Mouse (Mus musculus): ENCODE data around the gene Fis1.

The Fis1 gene

DNA sequence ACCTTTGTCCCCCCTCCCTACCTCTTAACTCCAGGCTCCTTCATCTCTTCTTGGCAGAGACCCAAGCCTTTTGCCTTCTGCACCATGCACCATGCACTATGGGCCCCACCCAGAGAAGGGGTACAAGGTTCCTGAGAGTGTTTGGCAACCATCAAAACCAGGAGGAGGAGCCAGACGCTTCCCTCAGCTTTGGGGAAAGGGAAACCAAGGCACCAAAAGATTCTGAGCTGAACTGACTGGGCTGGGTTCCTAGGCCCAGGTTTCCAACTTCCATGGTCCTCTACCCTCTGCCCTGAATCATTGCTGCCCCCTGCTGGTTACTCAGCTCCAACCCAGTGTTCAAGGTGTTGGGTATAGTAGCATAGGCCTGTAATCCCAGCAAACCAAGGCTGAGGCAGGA lies 17.6 kb downstream of the Fis1 start:
- DNase-seq: peak; percentile 70 to 85

DNA sequence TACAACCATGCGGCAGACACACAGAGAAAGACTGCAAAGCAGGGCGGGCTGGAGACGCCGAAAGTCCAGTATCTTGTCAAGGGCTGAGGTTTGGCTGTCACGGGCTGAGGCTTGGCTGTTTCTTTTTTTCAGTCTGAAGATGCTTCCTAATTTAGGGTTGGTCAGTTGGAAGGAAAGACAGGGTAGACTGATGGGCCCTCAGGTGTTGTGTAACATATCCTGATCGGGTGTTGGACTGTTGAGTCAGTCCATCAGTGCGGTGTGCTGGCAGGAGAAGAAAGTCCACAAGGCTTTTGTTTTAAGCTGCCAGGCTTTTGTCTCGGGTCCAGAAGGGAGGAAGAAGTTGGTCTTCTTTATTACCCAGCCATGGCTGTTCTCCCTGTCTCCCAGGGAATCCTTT lies 20.6 kb downstream of the Fis1 start:
- no peak for DNase-seq

DNA sequence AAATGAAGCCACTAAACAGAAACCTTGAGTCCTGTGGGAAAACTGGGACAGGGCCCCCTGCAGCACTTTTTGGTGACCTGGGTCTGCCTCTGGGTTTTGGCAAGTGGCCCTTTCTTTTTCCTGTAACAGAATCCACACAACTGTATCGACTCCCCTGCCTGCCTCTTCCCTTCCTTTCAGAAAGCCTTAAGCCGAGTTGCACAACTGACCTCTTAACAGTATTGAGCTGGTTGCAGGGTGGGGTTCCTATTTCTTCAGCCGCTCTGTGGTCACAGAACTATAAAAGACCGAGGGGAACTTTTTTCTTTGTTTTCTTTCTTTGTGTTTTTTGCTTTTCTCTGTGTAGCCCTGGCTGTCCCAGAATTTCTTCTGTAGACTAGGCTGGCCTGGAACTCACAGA lies 24.7 kb downstream of the Fis1 start:
- DNase-seq: peak in 1 of 2 experiments; percentile 27

DNA sequence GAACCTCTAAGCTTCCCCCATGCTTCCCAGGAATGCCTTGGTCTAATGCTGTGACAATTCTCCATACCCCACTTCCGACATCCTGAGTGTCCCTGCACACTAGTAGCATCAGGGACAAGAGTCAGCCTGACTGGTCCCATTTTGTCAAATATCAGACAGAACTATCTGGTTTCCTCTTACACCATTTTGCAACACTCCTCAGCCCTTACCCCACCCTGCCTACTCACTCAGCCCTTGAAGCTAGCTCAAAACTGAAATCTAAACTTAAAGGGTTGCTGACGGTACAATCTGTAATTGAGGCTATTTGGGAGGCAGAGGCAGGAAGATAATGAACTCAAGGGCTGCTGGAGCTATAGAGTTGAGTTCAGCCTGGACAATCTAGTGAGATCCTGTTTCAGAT lies 26.7 kb downstream of the Fis1 start:
- no peak for DNase-seq

DNA sequence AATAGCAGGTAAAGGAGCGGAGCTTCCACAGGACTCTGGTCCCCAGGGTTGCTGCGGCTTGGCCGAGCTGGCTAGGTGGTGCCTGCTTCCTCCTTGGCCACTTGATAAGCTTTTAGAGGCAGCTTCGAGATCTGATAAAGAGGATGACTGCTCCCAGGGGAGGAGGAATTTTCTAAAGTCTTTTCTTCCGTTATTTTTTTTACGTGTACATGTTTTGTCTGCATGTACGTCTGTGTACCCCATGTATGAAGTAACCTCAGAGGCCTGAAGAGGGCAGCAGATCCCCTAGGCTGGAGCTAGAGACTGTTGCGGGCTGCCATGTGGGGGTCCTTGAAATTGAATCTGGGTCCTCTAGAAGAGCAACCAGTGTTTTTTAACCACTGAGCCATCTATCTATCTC lies 27.9 kb downstream of the Fis1 start:
- no peak for DNase-seq

DNA sequence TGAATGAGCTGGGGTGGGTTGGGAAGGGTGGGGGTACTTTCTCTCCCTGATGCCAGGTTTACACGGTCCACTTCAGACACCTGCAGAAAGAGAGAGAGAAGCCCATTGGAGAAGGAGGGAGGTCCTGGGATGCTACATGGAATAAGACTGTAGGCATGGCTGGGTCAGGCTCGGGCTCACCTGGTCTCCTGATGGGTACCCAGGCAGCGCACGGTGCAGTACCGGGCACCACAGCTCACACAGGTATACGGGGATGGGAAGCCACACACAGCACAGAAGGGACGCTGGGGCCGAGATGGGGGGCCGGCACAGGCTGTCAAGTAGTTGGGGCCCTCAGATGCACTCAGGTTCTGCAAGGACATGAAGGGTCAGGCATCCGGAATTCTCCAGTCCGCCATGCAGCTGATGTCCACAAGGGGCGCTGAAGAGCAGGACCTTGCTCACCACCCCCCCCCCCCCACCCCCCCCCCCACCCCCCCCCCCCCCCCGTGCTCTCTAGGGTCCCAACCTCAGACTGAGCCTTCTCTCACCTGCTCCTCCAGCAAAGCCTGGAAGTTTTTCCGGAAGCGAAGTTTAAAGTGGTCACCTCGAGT lies 29.4 kb downstream of the Fis1 start:
- peak in 1 of 2 experiments; percentile 60 for DNase-seq

DNA sequence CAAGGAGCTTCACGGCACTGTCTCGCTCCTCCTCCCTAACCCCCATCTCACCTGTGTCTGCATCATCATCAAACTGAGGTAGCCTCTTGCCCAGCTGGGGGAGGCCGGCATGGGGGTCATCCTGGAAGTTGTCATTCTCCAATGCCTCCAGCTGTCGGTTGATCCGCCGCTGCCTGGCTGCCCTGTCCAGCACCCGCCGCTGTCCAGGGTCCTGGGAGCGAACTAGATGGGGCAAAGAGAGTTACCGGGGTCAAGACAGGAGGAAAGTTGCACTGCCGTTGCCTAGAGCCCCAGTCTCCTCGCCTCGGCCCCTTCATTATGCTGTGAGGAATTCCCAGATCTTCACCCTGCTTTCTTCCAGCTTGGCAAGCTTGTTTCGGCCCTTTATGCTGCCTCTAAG lies 31.8 kb downstream of the Fis1 start:
- DNase-seq: no peak

DNA sequence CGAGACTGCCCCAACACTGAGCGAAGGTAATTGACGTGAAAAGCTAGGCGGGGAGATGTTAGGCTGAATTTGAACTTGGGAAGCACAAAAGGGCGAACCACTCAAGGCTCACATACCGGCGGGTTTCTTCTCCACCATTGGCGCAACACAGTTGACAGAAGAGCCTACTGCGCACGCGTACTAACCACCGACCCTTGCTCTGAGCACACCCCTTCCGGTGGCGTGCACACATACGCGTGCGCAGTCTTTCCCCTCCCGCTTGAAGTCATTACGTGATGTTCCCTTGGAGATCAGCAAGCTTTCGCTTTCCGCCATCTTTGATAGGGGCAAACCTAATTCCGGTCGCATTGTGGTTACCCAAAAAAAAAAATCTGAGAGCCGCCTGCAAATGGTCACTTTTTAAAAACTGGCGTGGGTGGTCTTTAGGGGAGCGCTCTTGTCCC lies 33.6 kb downstream of the Fis1 start, which contains the start of gene Plod3:
Gene Plod3, plus strand, starts transcription at position 325 of the 443 bp plus-strand sequence.
- peak; percentile 96 to 98 for DNase-seq

DNA sequence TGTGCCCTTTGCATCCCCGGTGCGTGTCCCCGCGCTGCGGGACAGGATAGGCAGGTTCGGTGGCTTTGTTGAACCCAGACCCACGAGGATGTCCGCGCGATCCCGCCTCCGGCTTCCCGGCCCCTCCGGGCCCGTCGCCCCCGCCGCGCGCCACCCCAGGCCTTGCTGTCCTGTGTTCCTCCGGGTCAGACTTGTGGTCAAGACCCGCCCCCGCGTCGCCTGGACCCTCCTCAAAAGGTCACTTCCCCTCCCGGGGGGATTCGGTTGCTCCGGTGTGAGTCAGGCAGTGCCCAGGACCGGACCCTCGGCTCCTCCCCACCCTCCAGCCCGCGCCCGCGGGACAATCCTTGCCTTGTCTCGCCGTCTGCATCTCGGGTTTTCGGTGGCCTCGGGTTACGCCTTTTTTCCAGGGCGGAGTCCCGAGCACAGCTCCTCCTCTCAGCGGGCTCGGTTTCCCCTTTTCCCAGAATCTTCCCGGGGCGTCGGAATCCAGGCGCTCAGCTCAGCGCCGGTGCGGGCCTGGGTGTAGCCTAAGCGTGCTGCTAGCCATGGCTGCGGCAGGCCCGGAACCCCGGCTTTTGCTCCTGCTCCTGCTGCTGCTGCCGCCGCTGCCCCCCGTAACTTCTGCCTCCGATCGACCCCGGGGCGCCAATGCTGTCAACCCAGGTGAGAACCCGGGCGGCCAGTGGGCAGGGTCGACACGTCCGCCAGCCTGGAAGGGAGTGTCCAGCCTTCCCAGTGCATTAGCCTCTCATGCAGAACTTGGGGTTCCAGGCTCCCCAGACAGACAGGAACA lies 34.3 kb downstream of the Fis1 start:
- peak; percentile 83 to 89 for DNase-seq

DNA sequence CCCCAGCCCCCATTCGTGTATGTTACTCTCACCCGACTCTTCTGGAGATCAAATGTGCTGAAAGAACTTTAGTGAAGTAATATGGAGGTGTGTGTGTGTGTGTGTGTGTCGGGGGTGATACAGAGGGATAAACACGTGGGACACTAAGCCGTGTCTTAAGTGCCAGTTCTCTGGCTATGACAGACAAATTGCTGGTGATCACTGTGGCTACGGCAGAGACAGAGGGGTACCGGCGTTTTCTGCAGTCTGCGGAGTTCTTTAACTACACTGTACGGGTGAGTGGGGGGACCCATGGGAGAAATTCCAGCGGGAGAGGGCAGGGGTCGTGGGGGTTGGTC lies 34.8 kb downstream of the Fis1 start, which contains the start of gene Znhit1:
Gene Znhit1, minus strand, starts transcription at position 88 of the 338 bp plus-strand sequence.
- DNase-seq: no peak

DNA sequence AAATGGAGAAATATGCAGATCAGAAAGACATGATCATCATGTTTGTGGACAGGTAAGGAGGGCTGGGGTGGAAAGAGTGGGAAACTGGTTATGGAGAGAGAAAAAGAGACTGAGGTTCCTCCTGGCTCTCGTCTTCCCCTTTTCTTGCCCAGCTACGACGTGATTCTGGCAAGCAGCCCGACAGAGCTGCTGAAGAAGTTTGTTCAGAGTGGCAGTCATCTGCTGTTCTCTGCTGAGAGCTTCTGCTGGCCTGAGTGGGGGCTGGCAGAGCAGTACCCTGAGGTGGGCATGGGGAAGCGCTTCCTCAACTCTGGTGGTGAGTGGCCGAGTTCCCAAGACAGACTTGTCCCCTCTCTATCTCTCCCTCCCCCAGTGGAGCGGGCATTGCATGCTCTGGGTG lies 35.3 kb downstream of the Fis1 start:
- peak; percentile 48 to 56 for DNase-seq

DNA sequence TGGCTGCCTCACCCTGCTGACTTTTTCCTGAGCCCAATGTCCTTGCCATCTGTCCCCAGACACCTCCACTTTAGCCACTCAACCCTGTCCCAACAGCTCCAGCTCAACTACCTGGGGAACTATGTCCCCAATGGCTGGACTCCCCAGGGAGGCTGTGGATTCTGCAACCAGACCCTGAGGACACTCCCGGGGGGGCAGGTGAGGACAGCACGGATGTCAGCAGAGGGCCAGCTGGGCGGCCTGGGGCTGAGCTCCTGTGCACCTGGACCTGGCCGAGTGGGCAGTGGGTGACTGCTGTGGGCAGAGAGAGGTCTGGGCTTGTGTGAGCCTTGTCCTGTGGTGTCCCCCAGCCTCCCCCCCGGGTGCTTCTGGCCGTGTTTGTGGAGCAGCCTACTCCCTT lies 36.7 kb downstream of the Fis1 start:
- DNase-seq: no peak

DNA sequence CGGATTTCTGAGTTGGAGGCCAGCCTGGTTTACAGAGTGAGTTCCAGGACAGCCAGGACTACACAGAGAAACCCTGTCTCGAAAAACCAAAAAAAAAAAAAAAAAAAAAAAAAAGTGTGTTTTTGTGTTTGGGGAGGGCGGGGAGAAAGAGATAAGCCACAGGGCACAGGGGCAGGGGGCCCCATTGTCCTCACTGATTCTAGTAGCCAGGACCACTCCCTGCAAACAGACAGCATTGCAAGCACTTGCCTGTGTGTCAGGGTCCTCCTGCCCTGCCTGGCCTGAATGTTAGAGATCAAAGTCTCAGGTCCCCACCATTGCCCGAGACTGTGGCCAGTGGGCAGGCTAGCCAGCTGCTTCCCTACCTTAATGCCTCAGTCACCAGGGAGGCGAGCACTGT lies 46.4 kb downstream of the Fis1 start:
- DNase-seq: no peak

DNA sequence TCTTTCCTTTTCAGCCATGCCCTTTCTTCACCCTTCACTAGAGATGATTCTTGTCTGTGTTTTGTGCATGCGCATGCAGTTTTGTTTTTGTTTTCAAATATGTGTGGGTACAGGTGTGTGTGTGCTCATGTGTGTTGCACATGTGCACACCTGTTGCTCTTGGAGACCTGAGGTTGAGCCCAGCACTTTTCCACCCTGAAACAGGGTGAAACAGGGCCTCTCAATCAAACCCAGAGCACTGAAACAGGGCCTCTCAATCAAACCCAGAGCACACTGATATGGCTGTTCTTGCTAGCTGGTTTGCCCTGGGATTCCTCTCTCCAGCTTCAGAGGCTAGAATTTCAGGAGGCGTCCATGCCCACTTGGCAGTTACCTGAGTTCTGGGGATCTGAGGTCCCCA lies 47.5 kb downstream of the Fis1 start:
- no peak for DNase-seq

DNA sequence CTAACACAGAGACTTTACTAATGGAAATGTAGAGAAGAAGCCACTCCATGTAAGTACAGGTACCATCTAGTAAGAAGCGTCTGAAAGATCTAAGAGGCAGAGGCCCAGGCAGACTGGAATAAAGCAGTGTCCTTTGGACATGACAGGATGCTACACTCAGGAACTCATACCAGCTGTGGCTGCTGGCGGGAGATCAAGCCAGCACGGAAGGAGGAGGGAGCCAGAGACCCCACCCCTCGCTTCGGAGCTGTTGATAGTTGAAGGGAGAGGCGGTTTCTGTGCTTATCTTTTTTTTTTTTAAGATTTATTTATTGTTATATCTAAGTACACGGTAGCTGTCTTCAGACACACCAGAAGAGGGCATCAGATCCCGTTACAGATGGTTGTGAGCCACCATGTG lies 54.2 kb downstream of the Fis1 start:
- peak in 1 of 2 experiments; percentile 56 for DNase-seq

DNA sequence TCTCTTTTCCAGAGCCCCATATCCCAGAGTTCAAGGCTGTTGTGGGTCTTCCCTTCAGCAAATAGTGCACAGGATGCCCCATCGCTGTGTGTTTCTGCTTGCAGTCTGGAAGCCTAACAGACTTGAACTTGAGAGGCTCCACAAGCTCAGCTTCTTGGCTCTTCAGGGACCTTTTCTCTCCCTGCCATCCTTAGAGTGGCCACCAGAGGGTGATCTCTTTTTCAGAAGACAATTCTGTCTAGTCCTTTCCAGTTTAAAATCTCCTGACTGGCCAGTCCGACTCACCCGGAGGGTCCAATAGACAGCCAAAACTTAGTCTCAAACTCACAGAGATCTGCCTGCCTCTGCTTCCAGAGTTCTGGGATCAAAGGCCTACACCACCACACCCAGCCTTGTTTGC lies 56.9 kb downstream of the Fis1 start:
- peak in 1 of 2 experiments; percentile 64 for DNase-seq

DNA sequence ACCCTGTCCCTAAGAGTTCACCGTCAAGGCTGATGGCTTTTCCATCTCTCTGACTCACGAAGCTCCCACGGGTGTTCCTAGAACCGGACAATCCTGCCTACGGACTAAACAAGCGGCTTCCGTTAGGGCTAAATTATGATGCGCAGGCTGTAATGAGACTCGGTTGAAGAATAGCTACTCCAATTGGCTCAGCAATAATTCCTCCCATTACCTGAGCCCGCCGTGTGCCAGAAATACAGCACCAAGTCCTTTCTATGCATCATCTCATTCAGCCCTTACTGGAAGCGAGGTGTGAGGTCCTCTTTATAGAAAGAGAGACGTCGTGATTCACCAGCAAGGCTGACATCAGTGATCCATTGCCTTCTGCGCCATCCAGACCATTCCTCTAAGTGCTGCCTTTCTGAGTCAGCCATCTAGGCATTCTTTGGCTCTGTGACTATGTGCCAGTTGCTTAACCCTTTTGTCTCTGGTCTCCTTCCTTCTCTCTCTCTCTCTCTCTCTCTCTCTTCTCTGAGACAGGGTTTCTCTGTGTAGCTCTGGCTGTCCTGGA lies 59.4 kb downstream of the Fis1 start:
- DNase-seq: no peak

Data from lung, postnatal 4 days (tissue).